In genomic region chr5:110639459-110639858, GRCm38 (mm10) we compare ENCODE assay signal across 8 mouse cellular contexts. TPM values are rescaled to one million over a fixed set of nuclear protein-coding genes. Genes with fewer than 3 reads are reported as not detected.
DNase-seq lines count a peak whose midpoint lies in the region; ATAC-seq and TF ChIP-seq lines count a peak whose summit lies in the region.

No protein-coding gene starts in this region.

- H3K4me1 ChIP-seq in CH12.LX (ENCODE audit: control insufficient read depth in 1 of 2, insufficient read depth in 2 of 2), result peaks cover 2 to 9% of the 10 kb centered on the region in 2 experiments; a peak in 2 of 4 replicates
- 0 out of 2 replicates have a peak, but pooled peaks cover 2% of the 10 kb centered on the region for H3K4me1 ChIP-seq in embryonic facial prominence, embryonic 15.5 days
- H3K4me1 ChIP-seq in liver, postnatal 0 days (ENCODE audit: insufficient read depth), result no peaks in the 10 kb centered on the region
- H3K4me1 ChIP-seq in olfactory bulb, adult 2 months (ENCODE audit: control insufficient read depth, insufficient read depth, low read length), result peaks cover 3% of the 10 kb centered on the region

- peak; percentile 71 for TF ChIP-seq RAD21 in CH12.LX (IDR thresholded peaks at IDR 0.05; ENCODE audit: low read depth, low read length)

- peak overlapping the region; percentile 6 to 58 (median 44) for H3K4me3 ChIP-seq in CH12.LX (replicated peaks in 1 of 3; ENCODE audit: low read depth in 2 of 3, low read length in 2 of 3, poor library complexity in 1 of 3)
- H3K4me3 ChIP-seq in embryonic facial prominence, embryonic 15.5 days (replicated peaks), result no peak overlapping the region
- no peak overlapping the region for H3K4me3 ChIP-seq in liver, postnatal 0 days (ENCODE audit: low read depth, low read length)
- H3K4me3 ChIP-seq in olfactory bulb, adult 2 months (ENCODE audit: insufficient read depth, low read depth, low read length), result no peak overlapping the region

- peaks cover 2% of the 10 kb centered on the region for H3K9me3 ChIP-seq in CH12.LX (replicated peaks; ENCODE audit: low read length)
- H3K9me3 ChIP-seq in embryonic facial prominence, embryonic 15.5 days (replicated peaks), result no peaks in the 10 kb centered on the region
- H3K9me3 ChIP-seq in liver, postnatal 0 days (ENCODE audit: low read length), result no peaks in the 10 kb centered on the region

- peak; percentile 83 for DNase-seq in CH12.LX (ENCODE audit: extremely low read depth)
- peak; percentile 53 to 70 for DNase-seq in adrenal gland, postnatal 36 days
- DNase-seq in heart, postnatal 10 days, result peak; percentile 76 to 83
- DNase-seq in layer of hippocampus, adult 18-20 months (ENCODE audit: low spot score in 2 of 2), result peak; percentile 80 to 86
- DNase-seq in liver, postnatal 0 days, result peak; percentile 73
- DNase-seq in testis, postnatal 14 days (ENCODE audit: low spot score), result peak; percentile 68

- H3K27me3 ChIP-seq in CH12.LX (replicated peaks), result peaks cover 2% of the 10 kb centered on the region
- H3K27me3 ChIP-seq in embryonic facial prominence, embryonic 15.5 days, result no peaks in the 10 kb centered on the region
- H3K27me3 ChIP-seq in liver, postnatal 0 days (ENCODE audit: insufficient read depth, low read length), result no peaks in the 10 kb centered on the region

- dilution Hi-C loops in CH12.LX (cut with MboI; ENCODE audit: extremely low pct_ligation_motif_present, extremely low pct_unique_long_range_greater_than_20kb, low sequenced_read_pairs), result no loop called here

- intact Hi-C loops in heart, postnatal 10 days (cut with DNase I), result loop anchor here (5.0 kb wide), 1 partner anchor 262 kb away; no protein-coding TSS in a partner anchor

- H3K4me2 ChIP-seq in CH12.LX (ENCODE audit: insufficient read depth, low read depth, poor library complexity, severe bottlenecking), result peak overlapping the region; percentile 67
- H3K4me2 ChIP-seq in embryonic facial prominence, embryonic 15.5 days (replicated peaks), result peak overlapping the region; percentile 41
- H3K4me2 ChIP-seq in liver, postnatal 0 days (ENCODE audit: low read depth, low read length), result peak overlapping the region; percentile 42; the same call in 1 of the 2 replicates

- no peak for ATAC-seq in embryonic facial prominence, embryonic 15.5 days (ENCODE audit: insufficient number of reproducible peaks, low FRiP score, low TSS enrichment, low read depth)
- ATAC-seq in liver, postnatal 0 days, result 0 out of 2 replicates have a peak, but pooled peaks have one; percentile 31

- in situ Hi-C loops in CH12.LX (cut with MboI; ENCODE audit: low pct_ligation_motif_present, low pct_unique_long_range_greater_than_20kb, low sequenced_read_pairs), result loop anchor here (5.0 to 10.0 kb wide), 2 partner anchors 147 to 275 kb away; no protein-coding TSS in a partner anchor

- peak; percentile 80 for TF ChIP-seq CTCF in CH12.LX (conservative IDR thresholded peaks at IDR 0.05 in 1 of 2, IDR thresholded peaks at IDR 0.05 in 1 of 2; ENCODE audit: low read depth in 2 of 2, low read length in 2 of 2)
- peak; percentile 85 for TF ChIP-seq CTCF in liver, postnatal 0 days (IDR thresholded peaks at IDR 0.05; ENCODE audit: low read depth)
- TF ChIP-seq CTCF in olfactory bulb, adult 2 months (IDR thresholded peaks at IDR 0.05; ENCODE audit: insufficient read depth, low read depth, low read length), result peak; percentile 36; the same call in 1 of the 2 replicates

- peaks cover 0 to 2% of the 10 kb centered on the region in 2 experiments for H3K36me3 ChIP-seq in CH12.LX (replicated peaks in 1 of 2; ENCODE audit: control insufficient read depth in 1 of 2, insufficient read depth in 1 of 2, low read length in 1 of 2)
- H3K36me3 ChIP-seq in embryonic facial prominence, embryonic 15.5 days, result no peaks in the 10 kb centered on the region
- H3K36me3 ChIP-seq in liver, postnatal 0 days (replicated peaks; ENCODE audit: insufficient read depth, low read length), result no peaks in the 10 kb centered on the region

- WGBS in embryonic facial prominence, embryonic 15.5 days, result 23% methylated on average over 12 of the region's 12 CpGs
- 20% methylated on average over 12 of the region's 12 CpGs for WGBS in liver, postnatal 0 days (ENCODE audit: insufficient replicate concordance)
- WGBS in olfactory bulb, adult 2 months, result 22% methylated on average over 12 of the region's 12 CpGs

- no peak for TF ChIP-seq EP300 in CH12.LX (IDR thresholded peaks at IDR 0.05; ENCODE audit: low read length)
- TF ChIP-seq EP300 in liver, postnatal 0 days (IDR thresholded peaks at IDR 0.05; ENCODE audit: low read depth), result no peak

- no peaks in the 10 kb centered on the region for H3K79me2 ChIP-seq in CH12.LX (replicated peaks; ENCODE audit: control insufficient read depth, extremely low read depth, insufficient read depth, poor library complexity, severe bottlenecking)

- H3K27ac ChIP-seq in CH12.LX (ENCODE audit: insufficient read depth, low read depth), result no peak overlapping the region
- H3K27ac ChIP-seq in embryonic facial prominence, embryonic 15.5 days (replicated peaks), result no peak overlapping the region
- H3K27ac ChIP-seq in liver, postnatal 0 days (ENCODE audit: low read depth), result no peak overlapping the region
- no peak overlapping the region for H3K27ac ChIP-seq in olfactory bulb, adult 2 months (ENCODE audit: insufficient read depth, low read depth, low read length)

- H3K9ac ChIP-seq in CH12.LX (ENCODE audit: insufficient read depth, low read depth), result peak overlapping the region; percentile 12; the same call in 1 of the 2 replicates
- no peak overlapping the region for H3K9ac ChIP-seq in embryonic facial prominence, embryonic 15.5 days
- H3K9ac ChIP-seq in liver, postnatal 0 days (replicated peaks), result no peak overlapping the region

- 0 out of 2 replicates have a peak, but pooled peaks have one; percentile 21 for TF ChIP-seq POLR2A in CH12.LX (IDR thresholded peaks at IDR 0.05; ENCODE audit: low read depth, low read length)
- TF ChIP-seq POLR2A in olfactory bulb, adult 2 months (IDR thresholded peaks at IDR 0.05; ENCODE audit: insufficient read depth, low read depth, low read length), result no peak

TF ChIP-seq in CH12.LX, 34 proteins besides CTCF, POLR2A, EP300 and RAD21:
- TF ChIP-seq JUN (IDR thresholded peaks at IDR 0.05; ENCODE audit: insufficient read depth, low read depth, low read length) (no peak), SMC3 (IDR thresholded peaks at IDR 0.05; ENCODE audit: low read depth, low read length) (peak; percentile 61), KAT2A (IDR thresholded peaks at IDR 0.05; ENCODE audit: insufficient replicate concordance, low read length) (no peak), ZMIZ1 (IDR thresholded peaks at IDR 0.05; ENCODE audit: low read depth, low read length) (no peak), USF2 (conservative IDR thresholded peaks at IDR 0.05; ENCODE audit: low read depth, low read length) (no peak), POLR2AphosphoS2 (IDR thresholded peaks at IDR 0.05; ENCODE audit: low read depth, low read length) (no peak), ETS1 (conservative IDR thresholded peaks at IDR 0.05; ENCODE audit: low read depth, low read length) (no peak), TBP (conservative IDR thresholded peaks at IDR 0.05; ENCODE audit: low read depth, low read length) (no peak), ELF1 (IDR thresholded peaks at IDR 0.05; ENCODE audit: low read depth, low read length) (peak; percentile 49)

RNA-seq across cellular contexts. Expression of gene Noc4l, which starts 13.8 kb away (rescaled TPM):
- total RNA-seq in CH12.LX (2012; rRNA removed) (50.7 and 69.3 TPM in 2 replicates), CH12.LX (2014; rRNA removed) (36.7 and 42.0 TPM in 2 replicates)
- polyA plus RNA-seq in CH12.LX (2012; ENCODE audit: insufficient read length, low read depth), result 104 and 160 TPM in 2 replicates
- total RNA-seq in adrenal gland, postnatal 36 days (2021), result 10 to 100 TPM; 20.7 to 21.1 TPM
- 44.0 and 48.4 TPM in 2 replicates for polyA plus RNA-seq in embryonic facial prominence, embryonic 15.5 days (2015; fragmentation: Nextera tagmentation; extraction: Ambion mirVana)
- total RNA-seq in heart, postnatal 10 days (2021), result 10 to 100 TPM; 14.4 to 16.5 TPM
- total RNA-seq in layer of hippocampus, adult 18-20 months (2021), result 10 to 100 TPM; 22.5 to 26.1 TPM
- 14.8 and 19.6 TPM in 2 replicates for polyA plus RNA-seq in liver, postnatal 0 days (2015; fragmentation: Nextera tagmentation; extraction: Ambion mirVana)
- not detected in 2 replicates for polyA plus RNA-seq in olfactory bulb, adult 2 months (2012; ENCODE audit: insufficient read depth, insufficient read length, low replicate concordance, missing spikeins)

RNA-seq across cellular contexts. Expression of gene Ddx51, which starts 13.8 kb away (rescaled TPM):
- total RNA-seq in CH12.LX (2012; rRNA removed), result 12.3 and 16.3 TPM in 2 replicates
- 11.8 and 13.7 TPM in 2 replicates for total RNA-seq in CH12.LX (2014; rRNA removed)
- 38.6 and 52.2 TPM in 2 replicates for polyA plus RNA-seq in CH12.LX (2012; ENCODE audit: insufficient read length, low read depth)
- 10 to 100 TPM; 20.3 to 22.8 TPM for total RNA-seq in adrenal gland, postnatal 36 days (2021)
- polyA plus RNA-seq in embryonic facial prominence, embryonic 15.5 days (2015; fragmentation: Nextera tagmentation; extraction: Ambion mirVana), result 24.6 and 25.6 TPM in 2 replicates
- total RNA-seq in heart, postnatal 10 days (2021), result 10 to 100 TPM; 10.5 to 12.2 TPM
- 10 to 100 TPM; 28.4 to 28.9 TPM for total RNA-seq in layer of hippocampus, adult 18-20 months (2021)
- polyA plus RNA-seq in liver, postnatal 0 days (2015; fragmentation: Nextera tagmentation; extraction: Ambion mirVana), result 7.5 and 7.9 TPM in 2 replicates
- polyA plus RNA-seq in olfactory bulb, adult 2 months (2012; ENCODE audit: insufficient read depth, insufficient read length, low replicate concordance, missing spikeins), result not detected in 2 replicates

Comparison
In these comparisons a context has a peak if more than half of its experiments do, and no peak if none do; other contexts are left out.
1. H3K4me3 ChIP-seq: peak in CH12.LX (3 of 3); none in embryonic facial prominence, embryonic 15.5 days (single experiment), liver, postnatal 0 days (single experiment) and olfactory bulb, adult 2 months (single experiment).
2. Peak in every context shown above with its lines, with median percentiles within 50 percentile points of each other: DNase-seq, H3K4me2 ChIP-seq and CTCF ChIP-seq.